Mouse (Mus musculus) cerebellum, adult 9-11 months (tissue): ENCODE results near the gene Kcnh2.

Source experiments
- DNase-seq: peaks from one replicate; pipeline ENCODE4 v3.0.0; 2022

Gene Kcnh2

DNA sequence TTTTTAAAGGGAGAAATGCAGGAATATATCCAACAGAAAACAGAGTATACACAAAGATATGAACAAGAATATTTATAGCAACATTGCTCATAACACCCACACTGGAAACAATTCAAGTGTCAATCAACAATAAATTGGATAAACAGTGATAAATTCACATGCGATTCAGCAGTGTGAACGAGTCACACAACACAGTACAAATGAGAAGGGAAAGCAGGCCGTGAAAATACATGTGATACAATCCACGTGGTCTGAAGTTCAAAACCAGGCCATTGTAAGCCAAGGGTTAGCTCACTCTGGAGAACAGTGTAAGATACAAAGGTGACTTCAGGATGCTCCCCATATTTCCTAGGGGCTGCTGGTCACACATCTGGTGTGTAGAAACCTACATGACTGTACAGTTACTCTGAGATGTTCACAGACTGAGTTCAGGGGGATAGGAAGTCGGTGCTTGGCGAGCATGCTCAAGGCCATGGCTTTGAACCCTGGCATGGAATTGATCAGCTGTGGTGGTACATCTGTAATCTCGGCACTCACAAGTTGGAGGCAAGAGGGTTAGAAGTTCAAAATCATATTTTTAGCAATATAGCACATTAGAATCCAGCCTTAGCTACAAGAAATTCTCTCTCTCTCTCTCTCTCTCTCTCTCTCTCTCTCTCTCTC, 23.4 kb upstream of the Kcnh2 start:
- no peak for DNase-seq

DNA sequence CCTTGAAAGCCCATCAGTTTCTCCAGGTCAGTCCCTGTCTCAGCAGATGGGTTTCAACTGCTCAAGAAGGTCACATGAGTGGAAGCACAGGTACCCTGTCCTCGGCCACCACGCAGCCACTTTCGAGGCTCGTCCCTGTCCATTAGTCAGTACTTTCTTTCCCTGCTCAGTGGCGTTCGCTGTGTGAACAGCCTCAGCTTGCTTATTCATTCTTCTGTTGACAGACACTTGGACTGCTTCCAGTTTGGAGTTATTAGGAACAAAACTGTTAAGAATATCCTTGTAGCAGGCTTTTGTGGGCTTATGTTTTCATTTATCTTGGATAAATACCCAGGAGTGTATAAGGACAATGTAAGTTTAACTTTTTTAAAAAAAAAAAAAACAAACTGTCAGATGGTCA, 22.8 kb upstream of the Kcnh2 start:
- DNase-seq: no peak

DNA sequence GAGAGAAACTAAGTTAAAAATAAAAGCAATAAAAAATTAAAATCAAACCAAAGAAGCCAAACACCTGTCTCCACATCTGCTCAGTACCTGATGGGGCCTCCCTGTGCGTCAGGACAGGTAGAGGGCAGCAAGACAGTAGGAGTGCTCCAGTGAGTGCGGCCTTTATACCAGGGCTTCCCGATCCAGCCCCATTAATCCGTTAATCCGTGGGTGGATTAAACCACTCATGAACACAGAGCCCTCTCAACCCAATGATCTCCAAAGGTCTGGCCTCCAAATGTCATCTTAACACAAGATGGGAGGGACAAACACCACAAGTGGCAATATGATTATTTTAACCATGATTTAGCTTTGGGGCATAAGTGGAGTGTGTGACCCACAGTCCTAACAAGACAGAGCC, 22.4 kb upstream of the Kcnh2 start:
- no peak for DNase-seq

DNA sequence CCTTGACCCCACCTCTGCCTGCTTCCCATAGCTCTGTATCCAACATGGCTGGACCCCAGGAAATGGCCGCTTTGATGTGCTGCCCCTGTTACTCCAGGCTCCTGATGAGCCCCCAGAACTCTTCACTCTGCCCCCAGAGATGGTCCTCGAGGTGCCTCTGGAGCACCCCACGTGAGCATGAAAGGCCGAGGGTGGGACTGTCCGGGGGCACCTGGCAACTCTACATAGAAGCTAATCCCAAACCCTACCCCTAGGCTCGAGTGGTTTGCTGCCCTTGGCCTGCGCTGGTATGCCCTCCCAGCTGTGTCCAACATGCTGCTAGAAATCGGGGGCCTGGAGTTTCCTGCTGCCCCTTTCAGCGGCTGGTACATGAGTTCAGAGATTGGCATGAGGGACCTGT, 18.4 kb upstream of the Kcnh2 start:
- no peak for DNase-seq

DNA sequence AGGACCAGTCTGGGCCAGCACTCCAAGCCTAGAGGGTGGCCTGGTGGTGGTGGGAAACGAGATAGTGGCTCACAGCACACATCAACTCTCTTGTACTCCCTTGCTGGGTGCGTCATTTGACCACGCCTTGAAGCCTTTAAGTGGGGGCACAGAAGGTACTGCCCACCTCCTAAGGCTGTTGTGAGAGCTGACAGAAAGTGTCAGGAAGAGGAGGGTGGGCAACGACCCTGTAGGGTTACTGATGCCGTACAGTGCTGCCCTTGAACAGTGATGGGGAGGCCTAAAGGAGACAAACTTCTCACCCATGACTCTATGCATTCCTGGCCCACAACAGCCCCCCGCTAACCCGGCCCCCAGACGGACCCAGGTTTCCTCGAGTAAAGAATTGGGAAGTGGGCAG, 15.0 kb upstream of the Kcnh2 start:
- DNase-seq: no peak

DNA sequence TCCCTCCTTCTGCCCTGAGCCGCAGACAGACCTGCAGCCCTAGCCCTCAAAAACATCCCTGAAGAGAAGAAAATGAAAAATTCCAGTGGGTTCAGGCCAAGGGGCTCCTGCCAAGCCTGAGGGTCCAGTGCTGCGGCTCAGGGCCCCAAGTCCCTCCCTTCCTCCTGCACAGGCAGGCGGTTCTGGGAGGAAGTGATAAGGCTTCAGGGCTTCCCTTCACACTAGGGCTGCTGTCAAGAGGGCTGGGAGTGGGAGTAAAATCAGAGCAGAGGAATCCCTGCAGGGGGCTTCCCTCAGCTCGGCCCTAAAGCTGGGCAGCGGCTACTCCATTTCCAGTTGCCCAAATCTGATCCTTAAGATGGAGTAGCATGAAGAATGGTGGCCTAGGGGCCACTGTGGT, 14.1 kb upstream of the Kcnh2 start:
- no peak for DNase-seq

DNA sequence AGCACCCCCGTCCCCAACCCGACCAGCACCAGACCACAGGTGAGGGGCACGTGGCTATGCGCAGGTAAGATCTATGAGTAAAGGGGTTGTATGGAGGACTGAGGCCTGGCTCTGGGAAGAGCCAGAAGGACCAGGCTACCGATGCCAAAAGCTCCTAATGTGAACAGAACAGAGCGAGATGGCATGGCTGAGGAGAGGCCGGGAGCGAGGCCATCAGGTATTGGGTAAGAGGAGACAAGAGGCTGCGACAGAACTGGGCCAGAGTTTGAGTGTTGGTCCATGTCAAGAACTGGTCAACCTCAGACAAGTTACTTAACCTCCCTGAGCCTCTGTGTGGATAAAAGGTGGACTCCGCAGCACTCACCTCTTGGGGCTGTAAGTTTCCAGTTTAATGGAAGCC, 13.6 kb upstream of the Kcnh2 start:
- no peak for DNase-seq

DNA sequence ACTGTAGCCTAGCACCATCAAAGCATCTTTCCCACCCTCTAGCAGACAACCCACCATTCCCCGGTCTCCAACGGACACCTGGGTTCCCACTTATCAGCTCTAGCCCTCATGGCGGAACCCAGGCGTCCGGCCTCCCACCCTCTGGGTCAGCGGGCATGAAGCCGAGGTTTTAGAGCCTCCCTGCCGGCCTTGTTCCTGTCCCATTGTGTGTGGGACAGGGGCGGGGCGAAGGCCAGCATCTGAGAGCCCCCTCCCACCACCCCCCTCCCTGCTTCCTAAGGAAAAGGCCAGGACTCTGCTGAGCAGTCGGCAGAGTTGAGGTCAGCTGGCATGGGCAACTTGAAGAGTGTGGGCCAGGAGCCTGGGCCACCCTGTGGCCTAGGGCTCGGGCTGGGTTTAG, 13.1 kb upstream of the Kcnh2 start, which contains the start of gene Nos3:
Gene Nos3 (plus strand): TSS at position 303 of the 400 bp plus-strand sequence.
- DNase-seq: no peak

DNA sequence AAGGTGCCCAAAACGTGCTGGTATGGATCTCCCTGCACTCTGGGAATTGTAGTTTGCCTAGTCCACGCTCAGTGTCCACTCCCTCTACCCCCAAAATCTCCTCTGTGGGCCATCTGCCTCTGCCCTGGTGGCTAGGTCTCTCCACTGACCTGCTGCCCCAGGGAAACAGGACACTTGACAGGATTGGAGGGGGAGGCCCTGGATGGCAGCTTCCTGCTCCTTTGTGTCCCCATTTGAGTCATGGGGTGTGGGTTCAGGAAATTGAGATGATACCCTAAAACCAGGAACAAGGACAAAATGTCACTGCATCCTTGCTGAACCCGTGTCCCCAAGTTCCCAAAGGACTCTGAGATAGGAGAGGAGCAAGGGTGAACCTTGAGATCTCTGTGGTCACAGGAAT, 12.7 kb upstream of the Kcnh2 start:
- DNase-seq: no peak

DNA sequence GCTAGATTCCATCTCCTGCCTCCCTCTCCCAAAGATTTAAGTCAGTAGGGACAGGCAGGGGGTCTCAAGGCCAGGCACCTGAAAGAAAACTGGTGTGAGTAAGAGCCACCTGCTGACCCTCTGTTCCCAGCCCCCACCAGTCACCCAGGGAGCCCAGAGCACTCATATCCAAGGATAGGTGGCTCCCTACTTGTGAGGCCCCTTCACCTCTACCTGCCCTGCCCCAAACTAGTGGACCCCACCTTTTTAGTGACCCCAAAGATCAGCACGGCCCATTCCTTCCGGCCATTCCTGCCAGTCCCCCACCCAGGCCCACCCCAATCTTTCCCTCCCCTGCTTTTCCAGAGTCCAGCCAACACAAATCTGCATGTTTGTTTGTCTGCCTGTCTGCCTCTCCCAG, 12.1 kb upstream of the Kcnh2 start:
- DNase-seq: no peak

DNA sequence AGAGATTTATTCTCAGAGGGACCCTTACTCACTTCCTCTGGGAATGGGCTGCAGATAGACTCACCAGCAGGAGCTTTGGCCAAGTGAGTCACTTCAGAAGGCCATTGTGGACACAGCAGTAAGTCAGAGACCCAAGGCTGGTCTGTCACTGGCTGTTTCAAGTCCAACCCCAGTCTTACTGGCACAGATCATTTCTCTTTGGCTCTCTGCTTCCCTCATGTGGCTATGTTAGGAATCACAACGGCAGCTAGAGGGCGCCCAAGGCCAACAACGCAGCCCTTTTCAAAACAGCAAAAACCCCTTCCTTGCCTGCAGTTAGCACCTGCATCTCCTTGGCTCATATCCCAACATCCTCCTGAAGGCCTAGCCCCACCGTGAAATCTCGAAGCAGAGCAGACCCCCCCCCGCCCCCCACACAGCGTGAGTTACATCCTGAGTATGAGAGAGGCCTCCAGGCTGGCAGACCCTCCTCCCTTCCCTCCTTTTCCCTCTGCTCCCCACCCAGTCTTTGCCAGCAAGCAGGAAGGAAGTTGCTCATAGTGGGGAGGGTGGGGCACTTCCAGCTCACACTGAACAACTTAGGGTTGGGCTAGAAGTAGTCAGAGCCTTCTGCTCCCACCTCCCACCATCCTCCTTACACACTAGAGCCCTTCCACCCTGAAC, 9.5 kb upstream of the Kcnh2 start:
- DNase-seq: peak; percentile 83

DNA sequence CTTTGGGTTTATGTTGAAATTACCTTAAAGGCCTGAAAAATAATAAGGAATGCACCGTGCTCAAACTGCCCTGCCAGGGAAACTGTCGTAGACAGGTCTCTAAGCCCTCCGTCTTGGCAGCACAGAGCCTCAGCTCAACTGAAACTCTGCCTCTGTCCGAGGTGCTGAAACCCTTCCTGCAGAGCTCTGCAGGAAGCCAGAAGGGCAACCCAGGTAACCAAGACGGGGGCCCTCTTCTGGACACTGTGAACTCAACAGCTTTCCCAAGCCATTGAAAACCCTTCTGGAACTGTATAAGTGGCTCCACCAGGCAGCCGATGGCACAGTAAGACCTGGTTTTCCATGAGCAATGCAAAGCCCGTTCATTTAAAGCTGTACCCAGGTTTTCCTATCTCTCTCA, 6.1 kb upstream of the Kcnh2 start:
- no peak for DNase-seq

DNA sequence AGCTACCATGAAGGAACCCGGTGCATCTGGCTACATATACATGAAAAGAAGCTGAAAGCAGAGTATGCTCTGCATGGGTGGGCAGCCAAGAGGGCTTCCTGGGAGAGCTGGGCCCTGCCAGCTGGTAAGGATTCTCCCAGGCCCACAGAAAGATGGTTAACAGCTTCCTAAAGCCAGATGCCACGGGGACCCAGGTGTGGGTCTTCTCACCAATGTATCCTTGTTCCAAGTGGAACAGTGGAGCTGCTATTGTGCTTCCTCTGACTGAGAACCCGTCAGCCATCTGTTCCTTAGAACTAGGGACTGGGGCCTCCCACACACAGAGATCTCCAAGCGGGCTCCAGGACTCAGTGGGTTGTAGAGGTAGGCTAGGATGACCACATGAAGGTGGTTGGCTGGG, 5.4 kb upstream of the Kcnh2 start:
- DNase-seq: no peak

DNA sequence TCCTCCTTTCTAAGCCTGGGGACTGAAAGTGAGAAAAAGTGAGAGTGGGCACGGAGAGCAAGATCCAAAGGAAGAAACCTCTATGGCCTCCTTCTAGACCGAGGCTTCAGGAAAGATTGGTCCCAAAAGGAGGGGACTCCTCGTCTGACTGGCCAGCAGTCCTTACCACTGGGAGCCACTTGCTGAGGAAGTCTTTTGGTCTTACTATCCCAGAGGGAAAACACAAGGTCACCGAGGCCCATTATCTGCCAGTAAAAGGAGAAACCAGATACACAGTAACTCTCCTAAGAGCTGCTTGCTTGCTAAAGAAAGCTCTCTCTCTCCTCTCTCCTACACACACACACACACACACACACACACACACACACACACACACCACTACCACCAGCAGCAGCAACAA, 1.9 kb upstream of the Kcnh2 start:
- DNase-seq: no peak

DNA sequence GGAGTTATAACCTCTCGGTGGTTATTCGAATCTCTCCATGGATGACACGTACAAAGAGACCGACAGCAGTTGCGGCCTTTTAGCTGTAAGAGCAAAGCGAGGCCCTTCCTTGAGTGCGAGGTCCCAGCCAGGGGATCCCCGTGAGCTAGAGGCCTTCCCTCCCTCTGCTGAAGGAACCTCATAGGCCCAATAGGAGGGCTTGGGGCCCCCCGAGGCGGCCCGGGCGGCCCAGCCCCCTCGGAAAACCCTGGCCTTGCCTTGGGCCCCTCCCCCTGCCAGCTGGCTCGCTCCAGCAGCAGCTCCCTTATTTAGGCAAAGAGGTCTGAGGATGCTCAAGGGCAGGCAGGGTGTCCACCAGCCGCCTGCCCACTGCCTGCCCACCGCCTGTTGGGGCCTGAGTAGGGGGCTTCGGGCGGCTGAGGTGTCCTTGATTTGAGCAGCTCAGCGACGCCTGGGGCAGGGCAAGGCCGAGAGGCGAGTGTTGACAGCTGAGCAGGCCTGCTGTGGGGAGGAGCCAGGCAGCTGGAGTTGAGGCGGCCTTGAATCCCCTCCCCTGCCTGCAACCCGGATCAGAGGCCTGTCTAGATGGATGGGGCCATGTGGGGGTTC, 951 bp upstream of the Kcnh2 start:
- peak; percentile 67 for DNase-seq

DNA sequence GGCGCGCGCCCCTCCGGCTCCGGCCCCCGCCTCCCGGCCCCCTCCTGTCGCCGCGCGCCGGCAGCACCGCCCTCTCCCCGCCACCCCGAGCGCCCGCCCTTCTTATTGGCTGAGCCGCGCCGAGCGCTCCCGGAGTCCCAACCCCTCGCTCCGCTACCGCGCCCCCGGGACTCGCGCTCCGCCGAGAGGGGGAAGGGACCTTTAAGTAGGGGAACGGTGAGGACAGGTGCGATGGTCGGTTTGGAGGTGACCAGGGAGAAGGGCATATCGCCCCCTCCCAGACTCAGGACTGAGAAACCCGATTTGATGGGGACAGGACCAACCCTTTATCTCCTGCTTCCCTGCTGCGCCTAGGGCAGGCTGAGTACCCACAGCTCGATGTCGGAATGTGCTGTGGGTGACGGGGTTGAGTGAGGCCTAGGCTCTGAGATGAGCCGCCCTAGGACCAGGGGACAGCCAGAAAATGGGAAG, 332 bp upstream of the Kcnh2 start:
- peak; percentile 91 for DNase-seq

DNA sequence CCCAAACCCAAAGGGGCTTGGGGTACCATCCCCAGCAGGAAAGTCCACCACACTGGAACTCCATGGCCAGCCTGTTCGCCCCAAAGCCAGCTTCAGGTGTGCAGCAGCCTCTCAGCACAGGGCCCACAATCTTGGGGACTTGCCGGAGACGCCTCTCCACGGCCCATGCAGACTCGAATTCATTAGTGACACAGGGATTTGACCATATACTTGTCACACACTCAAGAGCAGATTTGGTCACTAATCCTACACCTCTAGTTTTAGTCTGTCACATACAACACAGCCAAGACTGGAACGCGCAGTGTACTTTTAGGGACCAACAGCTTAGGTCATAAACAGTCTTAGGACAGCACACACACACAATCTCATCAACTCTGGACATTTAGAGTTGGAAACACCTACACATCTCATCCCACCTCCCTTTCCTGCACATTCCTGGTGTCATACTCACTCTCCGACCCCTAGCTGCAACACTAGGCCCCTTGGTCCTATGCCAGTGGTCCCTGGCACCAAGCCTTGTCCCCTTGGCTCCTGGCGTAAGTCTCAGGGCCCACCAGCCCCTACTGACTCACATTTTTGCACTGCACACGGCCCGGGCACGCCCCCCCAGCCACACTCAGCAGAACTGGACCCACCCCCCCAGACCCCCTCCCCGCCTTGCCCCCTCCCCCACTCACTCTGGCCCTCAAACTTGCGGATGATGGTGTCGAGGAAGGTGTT, 713 bp downstream of the Kcnh2 start:
- DNase-seq: peak; percentile 69

DNA sequence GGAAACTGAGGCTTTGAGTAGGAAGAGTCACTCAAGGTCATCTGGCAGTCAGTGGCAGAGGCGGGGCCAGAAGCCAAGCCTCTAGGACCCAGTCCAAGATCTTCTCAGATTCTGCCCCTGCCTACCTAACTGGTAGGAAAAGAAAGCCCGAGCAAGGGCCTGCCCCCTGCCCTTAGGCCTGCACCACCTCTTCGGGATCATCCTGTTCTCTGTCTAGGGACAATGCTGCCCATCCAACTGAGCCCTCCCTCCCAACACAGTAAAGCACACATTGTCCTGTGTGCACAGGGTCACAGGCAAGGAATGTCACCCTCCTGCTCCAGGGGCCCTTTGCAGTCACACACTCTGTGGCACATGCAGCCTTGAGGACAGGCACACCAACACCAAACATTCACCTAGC, 1.3 kb downstream of the Kcnh2 start:
- DNase-seq: peak; percentile 56

DNA sequence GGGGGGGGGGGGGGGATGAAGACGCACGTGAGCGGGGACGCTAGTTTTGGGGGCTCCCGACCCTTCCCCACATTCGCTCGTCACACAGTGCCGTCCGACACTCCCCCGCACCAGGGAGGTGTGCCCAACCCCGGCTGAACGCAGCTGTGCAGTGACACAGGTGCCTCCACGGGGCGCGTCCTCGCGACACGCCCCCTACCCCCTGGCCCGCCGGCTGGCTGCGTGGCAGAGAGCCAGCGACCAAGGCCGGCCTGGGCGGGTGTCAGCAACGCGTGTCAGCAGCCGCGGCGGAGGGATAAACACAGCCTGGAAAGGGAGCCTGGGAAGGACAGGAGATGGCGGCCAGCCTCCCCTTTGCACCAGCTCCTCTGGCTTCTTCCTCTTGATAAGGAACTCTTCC, 2.9 kb downstream of the Kcnh2 start:
- DNase-seq: peak; percentile 61

DNA sequence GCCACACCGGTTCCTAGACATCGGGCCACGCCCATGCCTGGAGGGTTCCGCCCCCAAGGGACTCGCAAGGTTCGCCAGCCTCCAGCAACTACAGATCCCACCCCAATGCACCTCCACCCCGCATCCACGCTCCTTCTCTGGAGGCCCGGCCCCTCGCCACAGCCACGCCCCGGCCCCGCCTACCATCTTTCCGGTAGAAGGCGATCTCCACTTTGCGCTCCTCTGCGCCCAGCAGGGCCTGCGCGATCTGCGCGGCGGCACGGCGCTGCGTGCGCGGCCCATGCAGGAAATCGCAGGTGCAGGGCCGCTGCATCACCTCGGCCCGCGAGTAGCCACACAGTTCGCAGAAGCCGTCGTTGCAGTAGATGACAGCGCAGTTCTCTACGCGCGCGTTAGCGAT, 3.3 kb downstream of the Kcnh2 start:
- DNase-seq: peak; percentile 85

DNA sequence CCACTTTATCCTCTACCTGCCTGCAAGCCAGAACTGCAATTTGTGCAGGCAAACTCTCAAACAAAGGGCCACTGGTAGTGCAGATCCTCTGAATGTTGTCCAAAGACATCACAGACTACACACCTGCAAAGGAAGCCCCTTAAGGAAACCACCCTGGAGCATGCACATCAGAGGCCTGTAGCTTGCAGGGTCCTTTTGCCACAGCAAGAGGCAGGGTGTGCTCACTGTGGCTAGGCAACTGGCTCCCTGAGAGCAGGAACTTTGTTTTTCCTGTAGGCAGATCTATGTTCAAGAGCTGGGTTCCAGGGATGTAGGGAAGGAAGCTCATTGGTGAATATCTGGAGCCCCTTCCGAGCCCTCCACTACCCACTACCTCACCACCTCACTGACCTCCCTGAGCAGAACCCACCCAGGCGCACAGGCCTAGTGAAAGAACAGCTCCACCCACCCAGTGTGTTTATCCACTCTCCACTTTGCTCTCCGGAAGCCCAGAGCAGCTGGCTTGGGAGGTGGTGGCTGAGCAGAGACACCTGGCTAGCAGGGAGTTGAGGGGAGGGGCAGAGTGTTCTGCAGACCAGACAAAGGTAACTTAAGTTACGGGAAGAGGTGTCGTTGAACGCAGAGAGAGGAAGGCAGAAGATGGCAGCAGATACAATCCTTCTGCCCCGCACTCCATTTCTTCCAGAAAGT, 4.1 kb downstream of the Kcnh2 start:
- DNase-seq: no peak

DNA sequence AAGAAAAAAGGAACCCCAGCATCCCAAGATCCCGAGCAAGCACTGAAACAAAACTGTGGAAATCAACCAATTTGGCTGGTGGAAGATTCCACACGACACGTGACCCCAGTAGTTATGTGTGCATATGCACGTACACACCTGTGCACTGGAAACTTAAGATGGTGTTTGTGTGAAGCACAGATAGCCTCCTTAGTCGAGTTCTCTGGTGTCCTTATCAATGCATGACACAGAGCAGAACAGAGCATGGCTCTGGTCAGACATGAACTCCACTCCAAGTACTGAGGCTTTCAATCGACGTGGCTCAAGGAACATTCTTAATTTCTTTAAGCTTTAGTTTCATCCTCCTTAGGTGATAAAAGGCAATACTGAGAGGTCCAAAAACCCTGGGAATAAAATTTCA, 5.1 kb downstream of the Kcnh2 start:
- no peak for DNase-seq

DNA sequence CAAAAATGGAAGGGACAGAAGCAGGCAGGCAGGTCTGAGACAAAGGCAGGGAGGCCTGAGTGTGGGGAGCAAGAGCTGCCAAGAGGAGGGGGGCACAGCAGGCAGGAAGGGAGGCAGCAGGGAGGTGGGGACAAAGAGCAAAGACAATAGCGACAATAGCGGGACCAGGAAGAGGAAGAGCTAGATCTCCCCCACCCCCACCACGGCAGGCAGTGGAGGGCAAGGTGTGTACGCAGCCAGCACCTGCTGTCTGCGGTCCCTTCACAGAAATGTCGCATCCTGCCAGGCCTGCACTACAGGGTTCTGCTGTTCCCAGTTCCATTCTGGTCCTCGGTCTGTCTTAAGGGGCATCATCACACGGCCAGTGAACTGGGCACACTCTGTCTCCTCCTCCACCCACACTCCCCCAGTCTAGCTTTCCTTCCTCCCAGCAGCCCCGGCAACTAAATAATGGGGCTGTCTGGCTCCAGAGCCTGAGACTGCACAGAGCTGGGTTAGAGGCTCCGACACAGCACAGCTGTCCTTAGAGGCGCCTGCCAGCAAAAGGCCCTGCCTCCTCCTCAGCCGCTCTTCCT, 6.8 kb downstream of the Kcnh2 start:
- no peak for DNase-seq
